Mouse (Mus musculus) spleen, adult 2 months (tissue): ENCODE measurements around the gene Prx.

Experiments used
- CTCF ChIP-seq: fragments of 200-500 bp; IDR thresholded peaks from 2 replicates; pipeline ENCODE4 v1.5.1; 2011; ENCODE audit warnings: mild to moderate bottlenecking, inconsistent platforms; ENCODE audit not compliant: insufficient read depth, insufficient read length, insufficient replicate concordance; ENCODE audit errors: extremely low read depth
- POLR2A ChIP-seq: fragments of 200-500 bp; IDR thresholded peaks from 2 replicates; pipeline ENCODE4 v1.6.1; 2011; ENCODE audit warnings: low read depth, low read length, inconsistent platforms

GRCm38 (mm10) chr7:27478561-27478960 lies 20.6 kb upstream of the Prx start:
- TF ChIP-seq POLR2A, result no peak
- TF ChIP-seq CTCF, result no peak
